Mouse (Mus musculus) urinary bladder, postnatal 4 days (tissue): Measurements from ENCODE around the gene March4.

Experiments used
- DNase-seq, 2 experiments: peaks; one replicate each; pipeline ENCODE4 v3.0.0; 2021 to 2022; ENCODE audit warnings: low spot score in 2 of 2

March4 gene

DNA sequence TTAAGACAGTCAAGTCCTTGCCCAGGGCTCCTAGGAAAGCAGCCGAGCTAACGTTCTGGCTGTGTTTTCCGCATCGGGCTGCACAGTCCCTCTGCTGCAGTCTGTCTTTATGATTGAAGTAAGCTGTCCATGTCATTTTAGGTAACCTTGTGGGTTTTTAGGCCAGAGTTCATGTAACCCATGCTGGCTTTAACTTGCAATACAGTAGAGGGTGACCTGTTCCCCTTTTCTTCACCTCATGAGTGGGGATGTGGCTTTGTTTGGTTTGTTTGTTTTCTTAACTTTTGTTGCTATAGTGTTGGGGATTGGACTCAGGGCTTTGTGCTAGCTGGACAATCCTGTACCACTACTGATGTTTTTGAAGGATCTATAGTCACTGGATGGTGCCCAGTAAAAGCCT is 146.3 kb downstream of the March4 start:
- DNase-seq: no peak

DNA sequence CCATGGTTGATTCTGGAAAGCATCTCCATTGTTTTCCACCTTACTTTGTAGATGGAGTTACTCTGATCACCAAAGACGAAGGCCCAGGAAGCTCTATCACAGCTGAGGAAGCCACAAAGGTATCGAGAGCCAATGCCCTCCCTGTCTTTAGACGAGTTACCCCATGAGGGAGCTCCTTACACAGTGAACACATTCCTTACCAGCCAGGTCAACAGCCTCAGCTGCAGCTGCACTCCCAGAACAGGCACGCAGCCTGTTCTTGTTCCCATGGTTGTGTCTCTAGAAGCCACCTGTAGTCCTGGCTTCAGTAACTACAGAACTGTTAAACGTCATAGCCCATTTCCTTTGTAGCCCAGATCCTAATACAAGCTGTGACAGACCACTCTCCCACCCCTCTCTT is 153.1 kb downstream of the March4 start:
- DNase-seq: no peak

DNA sequence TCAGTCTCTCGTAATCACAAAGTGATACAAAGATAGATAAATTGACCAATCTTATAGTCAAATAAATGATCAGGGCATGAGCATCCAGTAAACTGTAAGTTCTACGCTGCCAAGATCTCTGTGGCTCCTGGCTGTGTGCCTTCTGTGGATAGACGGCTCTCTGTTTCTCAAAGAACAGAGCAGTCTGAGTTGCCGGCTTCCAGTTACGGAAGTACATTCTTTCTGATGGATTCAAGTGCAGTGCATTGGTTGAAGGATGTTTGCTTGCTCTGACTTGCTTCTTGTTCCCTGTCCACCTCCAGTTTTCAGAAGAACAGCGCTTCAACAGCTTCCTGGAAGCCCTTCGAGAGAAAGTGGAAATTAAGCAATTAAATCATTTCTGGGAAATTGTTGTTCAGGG is 153.7 kb downstream of the March4 start:
- no peak for DNase-seq

DNA sequence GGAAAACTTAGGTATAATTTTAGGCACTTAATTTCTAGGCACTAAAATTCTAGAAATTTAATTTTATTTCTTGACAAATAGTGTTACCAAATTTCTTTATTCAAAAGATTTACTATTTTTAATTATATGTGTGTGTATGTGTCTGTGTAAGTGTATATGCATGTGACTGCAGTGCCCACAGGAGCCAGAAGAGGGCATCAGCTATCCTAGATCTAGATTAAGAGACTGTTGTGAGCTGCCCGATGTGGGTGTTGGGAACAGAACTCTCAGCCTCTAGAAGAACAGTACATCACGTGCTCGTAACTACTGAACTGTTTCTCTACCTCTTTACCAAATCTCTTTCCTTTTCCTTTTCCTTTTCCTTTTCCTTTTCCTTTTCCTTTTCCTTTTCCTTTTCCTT is 156.2 kb downstream of the March4 start:
- DNase-seq: no peak

DNA sequence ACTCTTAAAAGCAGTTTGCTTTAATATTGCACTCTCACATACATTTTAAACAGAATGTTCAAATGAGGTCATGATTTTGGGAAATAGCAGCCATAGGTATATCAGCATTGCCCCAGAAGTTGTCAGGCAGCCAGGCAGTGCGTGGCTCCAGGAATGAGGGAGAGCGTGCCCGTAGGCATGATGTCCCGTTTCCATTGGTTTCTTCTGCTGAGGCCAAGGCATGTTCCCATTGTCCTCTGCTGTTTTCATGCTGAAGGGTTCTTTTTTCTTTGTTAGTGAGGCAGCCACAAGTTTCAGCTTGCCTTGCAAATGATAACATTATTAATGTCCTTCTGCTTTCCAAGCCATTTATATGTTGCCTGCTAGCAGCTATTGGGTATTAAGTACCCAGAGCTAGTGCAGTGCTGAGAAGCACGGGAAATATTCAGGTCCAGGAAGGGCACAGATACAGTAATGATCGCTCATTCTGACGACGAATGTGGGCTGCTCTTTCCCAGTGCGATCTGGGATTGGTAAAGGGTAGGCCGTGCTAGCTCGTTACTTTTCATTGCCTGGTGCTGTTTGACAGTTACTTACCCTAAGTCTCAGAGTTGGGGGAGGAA is 156.9 kb downstream of the March4 start:
- no peak for DNase-seq

DNA sequence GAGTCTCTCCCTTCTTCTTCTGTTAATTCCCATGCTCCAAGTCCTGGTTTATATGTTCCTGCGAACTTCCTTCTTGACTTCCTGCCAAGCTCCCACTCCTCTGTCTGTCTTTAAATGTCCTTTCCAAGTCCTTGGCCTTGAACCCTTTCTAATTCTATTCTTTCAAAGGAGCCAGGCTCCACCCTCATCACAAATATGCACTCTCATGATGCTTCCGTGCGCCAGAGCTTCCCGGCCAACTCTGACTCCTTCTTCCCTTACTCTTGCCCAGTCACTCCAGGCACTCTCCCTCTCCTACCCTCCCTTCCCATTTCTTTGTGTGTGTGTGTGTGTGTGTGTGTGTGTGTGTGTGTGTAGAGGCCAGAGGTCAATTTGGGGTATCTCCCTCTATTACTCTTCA is 158.6 kb downstream of the March4 start:
- no peak for DNase-seq
